Mouse (Mus musculus): Measurements from ENCODE around the gene Fignl2. TPM values are rescaled to one million over a fixed set of nuclear protein-coding genes. Genes with fewer than 3 reads are reported as not detected.
A peak's percentile ranks its signal among the peaks of the same experiment; 100 is the strongest.

Fignl2 gene
- polyA plus RNA-seq, 1 experiment from 2014 or later, result 0.34 TPM

- DNase-seq (no peak), ATAC-seq (ENCODE audit: insufficient read depth) (no peak)
- TF ChIP-seq CTCF (IDR thresholded peaks at IDR 0.05; ENCODE audit: low read depth), result no peak
- Histone ChIP-seq H3K9me3 (ENCODE audit: low read depth, low read length) (no peaks in the 10 kb centered on the region), H3K9ac (no peak overlapping the region), H3K4me3 (ENCODE audit: low read depth, low read length) (no peak overlapping the region), H3K4me2 (peak overlapping the region; percentile 18; the same call in 1 of the 2 replicates), H3K36me3 (ENCODE audit: insufficient read depth) (no peaks in the 10 kb centered on the region), H3K4me1 (ENCODE audit: insufficient read depth) (peaks cover 29% of the 10 kb centered on the region), H3K27me3 (ENCODE audit: insufficient read depth, low read length) (0 out of 2 replicates have a peak, but pooled peaks cover 15% of the 10 kb centered on the region), H3K27ac (ENCODE audit: low read depth) (no peak overlapping the region)
- WGBS, result 63% methylated on average over 5 of the region's 5 CpGs
These were observed 2.7 kb downstream of the Fignl2 start for GRCm38 (mm10) chr15:101075656-101076055.

- no peak overlapping the region for H3K4me3 ChIP-seq (ENCODE audit: low read depth, low read length)
- no peaks in the 10 kb centered on the region for H3K36me3 ChIP-seq (ENCODE audit: insufficient read depth)
- WGBS, result 83% methylated on average over 4 of the region's 4 CpGs
- 0 out of 2 replicates have a peak, but pooled peaks cover 15% of the 10 kb centered on the region for H3K27me3 ChIP-seq (ENCODE audit: insufficient read depth, low read length)
- H3K4me1 ChIP-seq (ENCODE audit: insufficient read depth), result peaks cover 29% of the 10 kb centered on the region
- H3K9me3 ChIP-seq (ENCODE audit: low read depth, low read length), result no peaks in the 10 kb centered on the region
- DNase-seq (no peak), ATAC-seq (ENCODE audit: insufficient read depth) (no peak)
- no peak overlapping the region for H3K27ac ChIP-seq (ENCODE audit: low read depth)
- no peak overlapping the region for H3K9ac ChIP-seq
- no peak overlapping the region for H3K4me2 ChIP-seq
- no peak for TF ChIP-seq CTCF (IDR thresholded peaks at IDR 0.05; ENCODE audit: low read depth)
These were observed 3.2 kb downstream of the Fignl2 start for GRCm38 (mm10) chr15:101075150-101075549.

- Histone ChIP-seq H3K4me2 (no peak overlapping the region), H3K4me3 (ENCODE audit: low read depth, low read length) (no peak overlapping the region), H3K9me3 (ENCODE audit: low read depth, low read length) (no peaks in the 10 kb centered on the region), H3K4me1 (ENCODE audit: insufficient read depth) (peaks cover 35% of the 10 kb centered on the region), H3K36me3 (ENCODE audit: insufficient read depth) (no peaks in the 10 kb centered on the region), H3K9ac (no peak overlapping the region), H3K27me3 (ENCODE audit: insufficient read depth, low read length) (0 out of 2 replicates have a peak, but pooled peaks cover 15% of the 10 kb centered on the region), H3K27ac (ENCODE audit: low read depth) (no peak overlapping the region)
- ATAC-seq (ENCODE audit: insufficient read depth), result no peak
- no peak for DNase-seq
- WGBS, result 75% methylated on average over 5 of the region's 5 CpGs
- TF ChIP-seq CTCF (IDR thresholded peaks at IDR 0.05; ENCODE audit: low read depth), result no peak
These were observed 4.3 kb downstream of the Fignl2 start for GRCm38 (mm10) chr15:101074067-101074466.

GRCm38 (mm10) chr15:101072736-101073135, 5.6 kb downstream of the Fignl2 start:
- H3K9me3 ChIP-seq (ENCODE audit: low read depth, low read length), result no peaks in the 10 kb centered on the region
- DNase-seq, result peak; percentile 31
- no peak overlapping the region for H3K27ac ChIP-seq (ENCODE audit: low read depth)
- no peak for TF ChIP-seq CTCF (IDR thresholded peaks at IDR 0.05; ENCODE audit: low read depth)
- H3K4me1 ChIP-seq (ENCODE audit: insufficient read depth), result peaks cover 41% of the 10 kb centered on the region
- no peak overlapping the region for H3K4me3 ChIP-seq (ENCODE audit: low read depth, low read length)
- 53% methylated on average over 2 of the region's 2 CpGs for WGBS
- H3K27me3 ChIP-seq (ENCODE audit: insufficient read depth, low read length), result 0 out of 2 replicates have a peak, but pooled peaks cover 14% of the 10 kb centered on the region
- H3K9ac ChIP-seq, result no peak overlapping the region
- no peak for ATAC-seq (ENCODE audit: insufficient read depth)
- H3K36me3 ChIP-seq (ENCODE audit: insufficient read depth), result no peaks in the 10 kb centered on the region
- H3K4me2 ChIP-seq, result no peak overlapping the region

- no peaks in the 10 kb centered on the region for H3K36me3 ChIP-seq (ENCODE audit: insufficient read depth)
- peaks cover 43% of the 10 kb centered on the region for H3K4me1 ChIP-seq (ENCODE audit: insufficient read depth)
- H3K27me3 ChIP-seq (ENCODE audit: insufficient read depth, low read length), result no peaks in the 10 kb centered on the region
- H3K27ac ChIP-seq (ENCODE audit: low read depth), result peak overlapping the region; percentile 72; the same call in 1 of the 2 replicates
- DNase-seq (peak; percentile 60), ATAC-seq (ENCODE audit: insufficient read depth) (peak; percentile 64)
- WGBS, result 26% methylated on average over 5 of the region's 5 CpGs
- no peak for TF ChIP-seq CTCF (IDR thresholded peaks at IDR 0.05; ENCODE audit: low read depth)
- H3K4me3 ChIP-seq (ENCODE audit: low read depth, low read length), result no peak overlapping the region
- H3K9me3 ChIP-seq (ENCODE audit: low read depth, low read length), result no peaks in the 10 kb centered on the region
- peak overlapping the region; percentile 20; the same call in 1 of the 2 replicates for H3K9ac ChIP-seq
- H3K4me2 ChIP-seq, result 0 out of 2 replicates have a peak overlapping the region, but pooled peaks have one; percentile 12
These were observed 7.6 kb downstream of the Fignl2 start for GRCm38 (mm10) chr15:101070762-101071161.

GRCm38 (mm10) chr15:101069641-101070190, 8.7 kb downstream of the Fignl2 start:
- Histone ChIP-seq H3K4me1 (ENCODE audit: insufficient read depth) (peaks cover 46% of the 10 kb centered on the region), H3K27me3 (ENCODE audit: insufficient read depth, low read length) (no peaks in the 10 kb centered on the region), H3K4me2 (no peak overlapping the region), H3K27ac (ENCODE audit: low read depth) (peak overlapping the region; percentile 0; the same call in 1 of the 2 replicates), H3K4me3 (ENCODE audit: low read depth, low read length) (no peak overlapping the region), H3K9me3 (ENCODE audit: low read depth, low read length) (no peaks in the 10 kb centered on the region), H3K36me3 (ENCODE audit: insufficient read depth) (no peaks in the 10 kb centered on the region), H3K9ac (no peak overlapping the region; the same call in 1 of the 2 replicates)
- no peak for ATAC-seq (ENCODE audit: insufficient read depth)
- TF ChIP-seq CTCF (IDR thresholded peaks at IDR 0.05; ENCODE audit: low read depth), result no peak
- WGBS, result 48% methylated on average over 9 of the region's 9 CpGs
- DNase-seq, result no peak

GRCm38 (mm10) chr15:101068671-101069070, 9.7 kb downstream of the Fignl2 start:
- Histone ChIP-seq H3K9ac (no peak overlapping the region), H3K9me3 (ENCODE audit: low read depth, low read length) (no peaks in the 10 kb centered on the region), H3K27me3 (ENCODE audit: insufficient read depth, low read length) (no peaks in the 10 kb centered on the region), H3K36me3 (ENCODE audit: insufficient read depth) (no peaks in the 10 kb centered on the region), H3K27ac (ENCODE audit: low read depth) (peak overlapping the region; percentile 26; the same call in 1 of the 2 replicates), H3K4me3 (ENCODE audit: low read depth, low read length) (no peak overlapping the region), H3K4me1 (ENCODE audit: insufficient read depth) (peaks cover 46% of the 10 kb centered on the region), H3K4me2 (no peak overlapping the region)
- TF ChIP-seq CTCF (IDR thresholded peaks at IDR 0.05; ENCODE audit: low read depth), result no peak
- DNase-seq, result no peak
- ATAC-seq (ENCODE audit: insufficient read depth), result no peak
- 64% methylated on average over 4 of the region's 4 CpGs for WGBS

All from lung, embryonic 14.5 days (tissue).